Mouse (Mus musculus) cerebellum, postnatal 36 days (tissue): ENCODE measurements around the gene Cap2.

Source experiments
- DNase-seq, 2 experiments: peaks; one replicate each; pipeline ENCODE4 v3.0.0; 2021 to 2022; ENCODE audit warnings: mixed read lengths in 2 of 2

Cap2 gene

DNA sequence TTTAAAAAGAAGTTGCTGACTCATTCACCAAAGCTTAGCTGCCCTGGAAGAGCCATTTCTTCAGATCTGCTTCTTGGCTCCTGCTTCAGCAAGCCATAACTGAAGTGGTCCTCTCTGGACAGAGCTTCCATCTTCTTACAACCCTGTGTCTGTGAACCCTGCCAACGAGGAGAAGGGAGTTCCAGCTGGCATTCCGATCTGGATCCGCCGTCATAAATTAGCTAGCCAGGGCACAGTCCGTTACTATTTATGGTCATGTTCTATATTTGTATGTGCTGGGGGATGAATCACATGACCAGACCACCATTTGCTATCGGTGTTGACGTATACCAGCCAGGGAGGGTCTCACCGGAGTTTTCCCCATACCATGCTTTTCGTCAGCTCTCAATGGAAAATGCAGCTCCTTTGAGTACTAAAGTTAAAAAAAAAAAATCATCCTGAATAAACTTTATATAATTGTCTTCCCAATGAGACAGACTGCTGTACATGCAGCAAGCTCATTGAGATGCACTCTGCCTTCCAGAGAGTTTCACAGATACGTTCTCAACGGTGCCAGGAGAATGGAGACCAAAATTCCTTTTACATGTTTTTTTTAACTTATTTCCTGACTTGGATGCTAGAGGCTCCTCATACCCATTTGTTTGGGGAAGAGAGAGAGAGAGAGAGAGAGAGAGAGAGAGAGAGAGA, 70.5 kb downstream of the Cap2 start:
- peak; percentile 68 to 84 for DNase-seq

DNA sequence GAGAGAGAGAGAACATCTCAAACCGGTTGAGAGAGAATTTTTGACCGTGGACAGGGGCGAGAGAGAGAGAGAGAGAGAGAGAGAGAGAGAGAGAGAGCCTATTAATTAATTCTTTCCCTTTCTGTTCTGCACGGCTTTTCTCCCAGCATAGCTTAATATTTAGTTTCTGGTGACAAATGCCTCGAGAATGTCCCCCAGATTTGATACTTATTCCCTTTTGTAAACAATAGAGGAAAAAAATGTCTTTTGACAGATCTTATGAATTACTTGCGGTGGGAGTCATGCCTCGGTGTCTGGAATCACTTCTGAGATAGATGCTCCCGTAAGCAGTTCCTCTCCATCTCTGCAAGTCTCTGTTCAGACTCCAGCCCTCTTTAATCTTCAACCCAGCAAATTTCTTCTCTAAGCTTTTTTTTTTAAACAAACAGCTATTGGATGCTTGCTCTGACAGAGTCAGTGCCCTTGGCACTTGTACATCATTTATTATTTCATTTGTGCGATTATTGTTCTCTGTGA, 71.1 kb downstream of the Cap2 start:
- no peak for DNase-seq

DNA sequence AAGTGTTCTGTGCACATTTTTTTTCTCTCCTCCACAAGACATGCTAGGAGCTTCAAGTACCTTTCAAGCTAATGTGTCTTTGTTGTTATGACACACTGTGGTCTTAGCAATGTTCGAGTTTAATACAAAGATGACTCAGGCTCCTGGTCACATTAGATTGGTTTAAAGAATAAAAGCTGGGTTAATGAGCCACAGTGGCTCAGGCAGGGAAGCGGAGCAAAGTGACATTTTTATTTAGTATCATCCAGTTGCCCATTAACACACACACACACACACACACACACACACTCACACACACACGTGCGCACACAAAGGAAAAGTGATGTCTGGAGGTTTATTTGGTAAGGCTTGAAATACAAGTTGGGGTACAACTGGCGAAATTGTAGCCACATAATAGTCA, 72.6 kb downstream of the Cap2 start:
- DNase-seq = no peak

DNA sequence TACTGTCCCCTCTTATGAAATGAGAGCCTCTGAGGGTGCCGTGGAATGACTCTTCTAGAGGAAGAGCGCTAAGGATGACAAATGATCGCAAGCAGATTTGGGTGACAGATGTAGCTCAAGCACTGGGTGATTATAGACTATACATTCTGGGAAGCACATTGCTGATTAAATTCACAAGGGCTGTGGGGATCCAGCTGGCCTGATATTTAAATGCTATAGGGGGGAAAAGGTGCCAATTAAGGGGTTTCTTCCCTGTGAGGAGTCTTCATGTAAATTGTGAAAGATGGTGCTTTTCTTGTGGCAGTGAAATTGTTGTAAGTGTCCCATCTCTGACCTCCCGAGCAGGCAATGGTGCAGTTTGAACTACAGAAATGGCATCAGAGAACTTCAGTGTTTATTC, 73.1 kb downstream of the Cap2 start:
- DNase-seq = no peak

DNA sequence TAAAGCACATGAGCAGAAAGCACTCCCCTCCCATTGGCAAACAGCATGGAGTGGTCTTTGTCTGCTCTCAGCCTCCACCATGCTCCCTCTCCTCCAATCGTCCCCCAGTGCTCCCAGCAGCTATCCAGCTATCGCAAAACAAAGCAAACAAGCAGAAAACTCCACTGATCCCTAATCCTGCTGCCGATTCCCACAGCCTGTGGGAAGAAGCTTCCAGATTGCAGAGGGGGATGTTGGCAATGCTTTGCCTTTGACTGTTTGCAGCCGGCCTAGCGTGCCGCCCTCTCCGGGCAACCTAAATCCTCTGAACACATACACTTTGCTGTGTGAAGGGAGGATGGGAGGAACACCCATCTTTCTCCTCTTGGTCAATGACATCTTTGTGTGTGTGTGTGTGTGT, 83.2 kb downstream of the Cap2 start:
- no peak for DNase-seq

DNA sequence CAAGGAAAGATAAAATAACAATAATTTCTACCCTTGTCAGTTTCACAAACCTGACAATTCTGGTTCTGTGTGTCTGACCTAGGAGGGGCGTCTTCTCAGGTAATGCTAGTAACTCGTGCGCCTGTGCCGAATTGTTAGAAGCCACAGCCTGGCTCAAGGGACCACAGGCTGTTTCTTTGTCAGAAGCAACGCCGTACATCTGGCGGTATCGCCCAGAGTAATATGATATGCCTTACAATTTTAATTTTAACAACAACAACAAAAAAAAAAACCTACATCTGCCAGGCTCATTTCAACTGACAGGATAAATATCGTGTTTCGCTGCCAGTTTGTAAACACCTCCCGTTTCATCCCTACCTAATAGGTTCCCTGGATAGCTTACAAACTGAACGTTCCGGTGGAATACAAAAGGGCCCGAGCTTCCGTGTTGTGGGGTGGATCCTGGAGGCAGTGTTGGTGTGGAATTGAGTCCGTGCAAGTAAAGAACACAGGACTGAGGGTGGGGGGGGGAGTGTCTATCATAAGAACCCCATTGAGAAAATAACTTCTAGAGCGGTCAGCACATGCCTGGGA, 86.2 kb downstream of the Cap2 start:
- no peak for DNase-seq

- no peak for DNase-seq
Observed at GRCm38 (mm10) chr13:46588606-46589005, 87.0 kb downstream of the Cap2 start.

DNA sequence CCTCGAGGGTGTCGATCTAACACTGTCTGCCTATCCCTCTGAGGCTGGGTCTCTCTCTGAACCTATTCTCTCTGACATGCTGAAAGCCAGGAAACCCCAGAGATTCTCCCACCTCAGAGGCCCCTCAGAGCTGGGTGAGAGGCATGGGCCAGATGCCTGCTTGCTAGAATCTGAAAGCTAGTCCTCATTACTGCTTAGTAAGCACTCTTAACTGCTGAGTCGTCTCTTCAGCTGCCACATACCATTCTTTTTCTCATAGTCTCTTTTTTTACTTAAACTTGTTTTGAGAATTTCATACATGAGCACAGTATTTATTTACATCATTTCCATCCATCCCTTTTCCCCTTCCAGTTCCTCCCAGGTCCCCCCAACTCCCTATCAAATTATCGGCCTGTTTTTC, 89.2 kb downstream of the Cap2 start:
- DNase-seq = no peak

- DNase-seq = no peak
Observed at GRCm38 (mm10) chr13:46600694-46601093, 99.0 kb downstream of the Cap2 start.

GRCm38 (mm10) chr13:46601386-46601785, 99.7 kb downstream of the Cap2 start:
- no peak for DNase-seq

DNA sequence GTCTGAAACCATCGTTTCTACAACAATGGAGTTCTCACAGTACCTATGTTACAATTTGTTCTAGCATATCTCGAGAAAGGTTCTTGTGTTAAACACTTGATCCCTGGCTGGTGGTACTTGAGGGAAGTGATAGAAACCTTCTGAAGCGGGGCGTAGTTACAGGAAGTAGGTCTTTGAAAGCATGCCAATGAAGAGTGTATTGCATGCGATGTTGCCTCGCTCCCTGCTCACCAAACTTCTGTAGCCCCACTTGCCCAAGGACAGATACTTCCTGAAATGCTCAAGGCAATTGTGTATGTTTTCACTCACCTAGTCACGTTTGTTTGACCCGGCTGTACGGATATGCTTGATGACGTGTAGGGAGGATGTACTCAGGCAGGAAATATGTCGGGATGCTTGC, 101.0 kb downstream of the Cap2 start:
- no peak for DNase-seq

GRCm38 (mm10) chr13:46611033-46611432, 109.4 kb downstream of the Cap2 start:
- no peak for DNase-seq

DNA sequence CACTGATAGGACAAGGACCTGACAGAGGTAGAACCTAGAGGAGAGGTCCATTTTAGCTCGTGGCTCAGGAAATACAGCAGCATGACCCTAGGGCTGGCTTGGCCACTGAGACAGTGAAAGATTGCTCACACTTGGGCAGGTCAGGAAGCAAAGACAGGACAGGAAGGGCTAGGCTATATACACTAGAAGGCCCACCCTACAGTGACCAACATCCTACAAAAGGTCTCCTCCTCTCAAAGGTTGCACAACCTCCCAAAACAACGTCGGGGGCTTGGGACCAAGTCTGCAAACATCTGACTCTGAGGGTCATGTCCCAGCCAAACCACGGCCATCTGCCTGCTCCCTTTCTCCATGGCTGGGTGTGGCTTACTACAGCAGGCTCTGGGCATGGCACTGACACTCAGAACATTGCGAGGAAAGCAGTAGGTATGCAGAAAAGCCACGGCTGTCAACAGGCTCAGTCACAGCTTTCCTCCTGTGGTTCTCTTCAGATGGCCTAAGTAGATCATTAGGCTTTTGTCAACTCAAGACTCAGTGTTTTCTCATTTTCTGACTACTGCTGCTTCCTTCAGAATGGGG, 112.1 kb downstream of the Cap2 start:
- DNase-seq = no peak

DNA sequence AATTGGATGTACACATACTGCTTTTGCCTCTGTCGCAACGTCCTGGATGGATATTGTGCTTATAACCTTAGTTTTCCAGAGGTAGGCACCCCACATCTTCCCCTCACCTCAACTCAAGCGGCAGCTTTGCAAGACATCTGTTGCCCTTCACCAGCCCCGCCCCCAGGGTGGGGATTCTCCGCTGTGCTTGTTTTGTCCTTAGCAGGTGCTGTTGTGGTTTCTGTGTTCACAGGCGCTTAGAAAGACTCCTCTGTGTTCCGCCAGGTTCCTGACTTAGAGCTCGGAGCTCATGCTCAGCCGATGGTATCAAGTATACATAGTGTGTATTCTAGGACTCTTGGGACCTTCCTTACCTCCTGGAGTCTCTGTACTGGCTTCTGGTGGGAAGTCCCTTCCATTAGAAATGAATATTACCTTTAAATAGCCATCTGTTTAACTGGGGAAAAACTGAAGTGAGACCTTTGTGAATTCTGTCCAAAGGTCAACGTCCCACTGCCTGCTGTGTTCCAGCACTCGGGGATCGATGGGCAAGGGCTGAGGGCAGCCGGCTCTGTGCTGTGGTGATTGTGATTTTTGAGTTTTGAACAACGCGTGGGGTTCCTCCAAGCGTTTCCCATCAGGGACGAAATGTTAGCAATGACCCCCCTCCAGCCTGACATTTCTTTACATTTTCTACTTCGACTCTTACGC, 115.2 kb downstream of the Cap2 start:
- no peak for DNase-seq

DNA sequence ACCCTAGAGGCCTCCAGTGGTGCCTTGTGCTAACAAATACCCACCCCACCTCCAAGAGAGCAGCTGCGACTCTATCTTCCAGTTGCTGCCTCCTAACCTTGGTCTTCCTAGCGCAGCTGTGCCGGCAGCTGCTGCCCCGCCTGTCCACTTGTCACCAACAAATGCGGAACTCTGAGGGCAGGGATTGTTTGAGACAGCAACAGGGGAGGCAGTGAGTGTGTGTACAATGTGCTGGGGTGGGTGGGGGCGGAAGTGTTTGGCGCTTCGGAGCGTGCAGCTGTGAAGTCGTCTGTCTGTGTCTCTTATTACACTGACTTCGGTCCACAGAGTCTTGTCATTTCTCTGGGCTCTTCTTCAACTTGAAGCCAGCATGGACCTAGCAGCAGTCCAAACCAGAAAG, 118.0 kb downstream of the Cap2 start:
- no peak for DNase-seq

GRCm38 (mm10) chr13:46620964-46621757, 119.5 kb downstream of the Cap2 start:
- no peak for DNase-seq

- no peak for DNase-seq
Observed at GRCm38 (mm10) chr13:46626608-46627007, 125.0 kb downstream of the Cap2 start.

- DNase-seq = peak in 1 of 2 experiments; percentile 12
Observed at GRCm38 (mm10) chr13:46627841-46628240, 126.2 kb downstream of the Cap2 start.

DNA sequence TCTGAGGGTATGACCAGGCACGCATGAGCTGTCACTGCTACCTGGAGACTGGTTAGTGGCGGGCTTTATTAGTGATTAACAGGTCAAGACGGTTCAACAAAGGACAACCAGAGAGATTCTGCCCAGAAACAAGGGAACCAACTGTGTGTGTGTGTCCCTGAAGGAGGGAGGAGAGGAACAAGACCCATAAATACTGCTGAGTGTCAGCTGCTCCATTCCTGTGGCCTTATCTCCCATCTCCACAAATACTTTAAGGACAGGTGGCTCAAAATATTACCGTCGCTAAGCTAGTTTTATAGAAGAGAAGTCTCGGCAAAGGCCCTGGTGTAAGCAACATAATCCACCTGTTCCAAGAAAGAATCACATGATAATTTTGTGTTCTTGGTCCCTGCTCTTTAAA, 127.7 kb downstream of the Cap2 start:
- no peak for DNase-seq

DNA sequence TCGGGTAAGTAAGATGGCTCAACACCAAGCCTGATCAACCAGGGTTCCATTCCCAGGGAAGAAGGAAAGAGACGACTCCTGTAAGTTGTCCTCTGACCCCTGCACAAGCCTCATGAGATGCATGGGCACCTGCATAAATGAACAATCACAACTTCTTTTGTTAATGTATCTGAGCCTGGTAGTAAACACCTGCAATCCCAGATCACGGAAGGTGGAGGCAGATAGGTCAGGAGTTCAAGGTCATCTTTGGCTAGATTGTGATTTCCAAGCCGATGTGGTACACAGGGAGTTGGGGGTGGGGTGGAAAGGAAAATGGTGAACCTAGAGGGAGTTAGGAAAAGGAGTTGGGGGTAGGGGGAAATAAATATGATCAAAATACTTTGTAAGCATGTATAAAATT, 131.1 kb downstream of the Cap2 start:
- DNase-seq = no peak

DNA sequence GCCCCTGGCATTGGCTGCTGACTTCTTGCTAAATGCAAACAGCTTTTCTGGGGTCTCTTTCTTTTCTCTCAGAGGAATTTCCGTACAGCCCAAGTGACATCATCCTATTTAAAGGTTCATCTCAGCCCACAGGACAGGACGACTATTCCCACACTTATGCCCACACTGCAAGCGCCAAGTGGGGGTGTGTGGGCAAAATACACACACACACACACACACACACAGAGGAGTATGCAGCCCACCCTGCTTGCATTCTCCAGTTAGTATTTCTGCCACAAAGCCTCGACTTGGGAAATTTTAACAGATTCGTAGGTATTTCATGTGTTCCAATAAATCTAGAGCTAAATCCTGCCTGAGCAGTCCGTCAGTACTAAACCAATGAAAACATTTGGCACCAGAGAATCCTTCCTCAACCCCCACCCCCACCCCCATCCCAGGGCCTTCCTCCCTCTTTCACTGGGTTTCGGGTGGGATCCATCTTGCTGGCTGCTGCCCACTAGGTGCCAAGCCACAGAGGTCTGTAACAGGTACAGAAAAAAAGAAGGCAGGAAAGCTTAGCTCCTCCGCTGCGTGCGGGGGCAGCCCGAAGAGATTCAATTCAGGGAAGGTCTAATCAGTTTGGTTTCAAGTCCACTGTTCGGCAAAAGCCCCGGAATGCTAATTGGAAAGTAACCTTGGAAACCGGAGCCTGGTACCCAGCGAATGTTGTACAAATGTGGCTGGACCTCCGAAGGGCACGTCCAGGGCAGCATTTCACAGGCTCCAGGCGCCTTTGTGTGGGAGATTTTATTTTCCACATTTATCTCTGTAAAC, 131.9 kb downstream of the Cap2 start:
- DNase-seq = peak in 1 of 2 experiments; percentile 12

DNA sequence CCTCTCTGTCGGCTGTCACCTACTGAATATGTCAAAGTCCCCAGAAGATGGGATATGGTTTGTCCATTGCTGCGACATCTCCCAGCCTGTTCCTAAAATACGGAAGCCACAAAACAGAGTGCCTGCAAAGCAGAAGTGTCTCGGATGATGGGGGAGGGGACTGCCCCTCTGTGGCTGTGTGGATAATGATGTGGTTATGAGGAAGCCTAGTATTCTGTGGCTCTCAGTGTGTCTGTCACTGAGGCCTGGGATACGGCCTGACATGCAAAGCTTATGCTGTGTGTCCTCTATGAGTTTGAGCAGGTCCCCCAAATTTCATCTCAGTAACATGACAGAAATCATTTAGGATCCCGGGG, 132.5 kb downstream of the Cap2 start:
- no peak for DNase-seq
